In genomic region chr14:118551061-118551724, GRCm38 (mm10) we compare ENCODE assay signal across 8 mouse cellular contexts.
A peak's percentile ranks its signal among the peaks of the same experiment; 100 is the strongest.
DNase-seq lines count a peak whose midpoint lies in the region; ATAC-seq and TF ChIP-seq lines count a peak whose summit lies in the region.

No protein-coding gene starts in this region.

- no peaks in the 10 kb centered on the region for H3K27me3 ChIP-seq in heart, adult 2 months (ENCODE audit: control insufficient read depth, insufficient read depth, low read length)
- H3K27me3 ChIP-seq in embryonic facial prominence, embryonic 12.5 days = 0 out of 2 replicates have a peak, but pooled peaks cover 4% of the 10 kb centered on the region
- H3K27me3 ChIP-seq in intestine, embryonic 14.5 days (replicated peaks; ENCODE audit: control insufficient read depth, insufficient read depth, low read length) = no peaks in the 10 kb centered on the region
- no peaks in the 10 kb centered on the region for H3K27me3 ChIP-seq in kidney, adult 2 months (replicated peaks; ENCODE audit: control insufficient read depth, insufficient read depth, low read length)

- H3K79me2 ChIP-seq in heart, adult 2 months (replicated peaks; ENCODE audit: control insufficient read depth, insufficient read depth, low read length) = no peaks in the 10 kb centered on the region

- intact Hi-C loops in heart, adult 2 months (cut with DNase I) = loop anchor here (5.0 kb wide), 2 partner anchors 41 to 44 kb away; no protein-coding TSS in a partner anchor
- intact Hi-C loops in heart, postnatal 14 days (cut with DNase I) = no loop called here

- peak overlapping the region; percentile 13 for H3K4me3 ChIP-seq in heart, adult 2 months
- H3K4me3 ChIP-seq in embryonic facial prominence, embryonic 12.5 days = peak overlapping the region; percentile 16
- 0 out of 2 replicates have a peak overlapping the region, but pooled peaks have one; percentile 14 for H3K4me3 ChIP-seq in intestine, embryonic 14.5 days (ENCODE audit: low read depth, low read length)
- no peak overlapping the region for H3K4me3 ChIP-seq in kidney, adult 2 months (ENCODE audit: insufficient read depth, low read depth, low read length)

- TF ChIP-seq EP300 in heart, adult 2 months (IDR thresholded peaks at IDR 0.05; ENCODE audit: insufficient read depth, low read depth, low read length) = no peak

- no peak for TF ChIP-seq POLR2A in heart, adult 2 months (IDR thresholded peaks at IDR 0.05; ENCODE audit: insufficient read depth, low read depth, low read length)
- TF ChIP-seq POLR2A in kidney, adult 2 months (IDR thresholded peaks at IDR 0.05; ENCODE audit: low read depth, low read length) = no peak

- peak overlapping the region; percentile 41 for H3K4me2 ChIP-seq in embryonic facial prominence, embryonic 12.5 days (replicated peaks)
- H3K4me2 ChIP-seq in intestine, embryonic 14.5 days (ENCODE audit: low read length) = peak overlapping the region; percentile 49

- peaks cover 2% of the 10 kb centered on the region for H3K36me3 ChIP-seq in heart, adult 2 months (ENCODE audit: control insufficient read depth, insufficient read depth, low read length)
- H3K36me3 ChIP-seq in embryonic facial prominence, embryonic 12.5 days = no peaks in the 10 kb centered on the region
- H3K36me3 ChIP-seq in intestine, embryonic 14.5 days (ENCODE audit: control insufficient read depth, insufficient read depth, low read length) = no peaks in the 10 kb centered on the region
- no peaks in the 10 kb centered on the region for H3K36me3 ChIP-seq in kidney, adult 2 months (ENCODE audit: control insufficient read depth, insufficient read depth, low read length)

- H3K4me1 ChIP-seq in heart, adult 2 months (ENCODE audit: control insufficient read depth, insufficient read depth, low read length) = peaks cover 6% of the 10 kb centered on the region
- peaks cover 11% of the 10 kb centered on the region; the same call in 1 of the 2 replicates for H3K4me1 ChIP-seq in embryonic facial prominence, embryonic 12.5 days
- 0 out of 2 replicates have a peak, but pooled peaks cover 6% of the 10 kb centered on the region for H3K4me1 ChIP-seq in intestine, embryonic 14.5 days (replicated peaks; ENCODE audit: control insufficient read depth, insufficient read depth, low read length)
- H3K4me1 ChIP-seq in kidney, adult 2 months (ENCODE audit: control insufficient read depth, insufficient read depth, low read length) = no peaks in the 10 kb centered on the region

- H3K9ac ChIP-seq in heart, adult 2 months (ENCODE audit: low read depth, low read length) = peak overlapping the region; percentile 43
- H3K9ac ChIP-seq in embryonic facial prominence, embryonic 12.5 days = no peak overlapping the region
- H3K9ac ChIP-seq in intestine, embryonic 14.5 days (ENCODE audit: low read length) = 0 out of 2 replicates have a peak overlapping the region, but pooled peaks have one; percentile 3

- no peaks in the 10 kb centered on the region for H3K9me3 ChIP-seq in embryonic facial prominence, embryonic 12.5 days
- H3K9me3 ChIP-seq in intestine, embryonic 14.5 days (ENCODE audit: control insufficient read depth, low read length) = no peaks in the 10 kb centered on the region

- peak overlapping the region; percentile 70 for H3K27ac ChIP-seq in heart, adult 2 months
- no peak overlapping the region for H3K27ac ChIP-seq in embryonic facial prominence, embryonic 12.5 days
- no peak overlapping the region for H3K27ac ChIP-seq in intestine, embryonic 14.5 days (ENCODE audit: low read depth)
- H3K27ac ChIP-seq in kidney, adult 2 months (ENCODE audit: insufficient read depth, low read depth, low read length) = no peak overlapping the region

- 21% methylated on average over 18 of the region's 18 CpGs for WGBS in heart, adult 2 months
- 44% methylated on average over 18 of the region's 18 CpGs for WGBS in embryonic facial prominence, embryonic 12.5 days
- 31% methylated on average over 18 of the region's 18 CpGs for WGBS in intestine, embryonic 14.5 days
- 51% methylated on average over 18 of the region's 18 CpGs for WGBS in kidney, adult 2 months

- no peak for DNase-seq in heart, adult 2 months
- DNase-seq in heart, postnatal 14 days = no peak
- no peak for DNase-seq in intestine, embryonic 14.5 days (ENCODE audit: low spot score)
- DNase-seq in frontal cortex, adult 2 months (ENCODE audit: extremely low spot score in 1 of 2, low spot score in 1 of 2) = no peak
- no peak for DNase-seq in spleen, postnatal 36 days (ENCODE audit: low spot score in 2 of 2)
- no peak for DNase-seq in kidney, adult 2 months

- no peak for ATAC-seq in embryonic facial prominence, embryonic 12.5 days (ENCODE audit: insufficient number of reproducible peaks, insufficient read depth, low FRiP score, low TSS enrichment)
- no peak for ATAC-seq in intestine, embryonic 14.5 days (replicated peaks; ENCODE audit: low FRiP score, low TSS enrichment, low read depth)
- ATAC-seq in megakaryocyte-erythroid progenitor cell, adult 5-6 weeks (replicated peaks; ENCODE audit: low FRiP score, low TSS enrichment, poor library complexity, severe bottlenecking) = peak; percentile 28

- TF ChIP-seq CTCF in heart, adult 2 months (IDR thresholded peaks at IDR 0.05) = no peak
- no peak for TF ChIP-seq CTCF in kidney, adult 2 months (conservative IDR thresholded peaks at IDR 0.05; ENCODE audit: insufficient read depth, insufficient read length, low read depth, low read length)
